Comparison of ENCODE assay signal across 10 mouse cellular contexts in genomic region chr7:105742539-105743215, GRCm38 (mm10). TPM values are rescaled to one million over a fixed set of nuclear protein-coding genes. Genes with fewer than 3 reads are reported as not detected.
DNase-seq lines count a peak whose midpoint lies in the region; ATAC-seq and TF ChIP-seq lines count a peak whose summit lies in the region.
"Not testable (repeated sequence)": the region's sequence is repeated elsewhere in the genome, so short reads cannot be mapped to it uniquely, and the experiment has no call there.
"Had no signal": no experiment of that assay in that cellular context is flagged by ENCODE, and none has a peak within 500 bp of the region (broad histone marks: within the 10 kb centered on the region; RNA-seq: fewer than 3 reads in every experiment).

No protein-coding gene starts in this region.

- not testable (repeated sequence) for H3K27ac ChIP-seq in CH12.LX (ENCODE audit: insufficient read depth, low read depth); embryonic facial prominence, embryonic 12.5 days; forebrain, embryonic 13.5 days; heart, embryonic 15.5 days; intestine, embryonic 15.5 days; limb, embryonic 15.5 days; neural tube, embryonic 13.5 days (replicated peaks)

- not testable (repeated sequence) for H3K9ac ChIP-seq in CH12.LX (ENCODE audit: insufficient read depth, low read depth); forebrain, embryonic 13.5 days; heart, embryonic 15.5 days; intestine, embryonic 15.5 days; limb, embryonic 15.5 days; neural tube, embryonic 13.5 days
- peak overlapping the region; percentile 93 for H3K9ac ChIP-seq in embryonic facial prominence, embryonic 12.5 days

- not testable (repeated sequence) for H3K27me3 ChIP-seq in CH12.LX (replicated peaks); embryonic facial prominence, embryonic 12.5 days; forebrain, embryonic 13.5 days; heart, embryonic 15.5 days; intestine, embryonic 15.5 days (replicated peaks); limb, embryonic 15.5 days; megakaryocyte, embryonic 14.5 days (replicated peaks); neural tube, embryonic 13.5 days

- H3K4me3 ChIP-seq in CH12.LX (replicated peaks in 1 of 3; ENCODE audit: low read depth in 2 of 3, low read length in 2 of 3, poor library complexity in 1 of 3) = peak overlapping the region in 1 of 3 experiments; percentile 95
- peak overlapping the region; percentile 99; the same call in 1 of the 2 replicates for H3K4me3 ChIP-seq in embryonic facial prominence, embryonic 12.5 days
- H3K4me3 ChIP-seq in forebrain, embryonic 13.5 days = peak overlapping the region; percentile 98; the same call in 1 of the 2 replicates
- H3K4me3 ChIP-seq in heart, embryonic 15.5 days = peak overlapping the region; percentile 77
- H3K4me3 ChIP-seq in intestine, embryonic 15.5 days (replicated peaks) = peak overlapping the region; percentile 94; the same call in 1 of the 2 replicates
- H3K4me3 ChIP-seq in limb, embryonic 15.5 days = 0 out of 2 replicates have a peak overlapping the region, but pooled peaks have one; percentile 81
- H3K4me3 ChIP-seq in megakaryocyte, embryonic 14.5 days (replicated peaks) = peak overlapping the region; percentile 98
- H3K4me3 ChIP-seq in neural tube, embryonic 13.5 days = peak overlapping the region; percentile 84; the same call in 1 of the 2 replicates

- TF ChIP-seq RAD21 in CH12.LX (IDR thresholded peaks at IDR 0.05; ENCODE audit: low read depth, low read length) = not testable (repeated sequence)

- not testable (repeated sequence) for ATAC-seq in embryonic facial prominence, embryonic 12.5 days (ENCODE audit: insufficient number of reproducible peaks, insufficient read depth, low FRiP score, low TSS enrichment); forebrain, embryonic 13.5 days; heart, embryonic 15.5 days (replicated peaks; ENCODE audit: insufficient number of reproducible peaks, insufficient read depth, low FRiP score, low read depth); intestine, embryonic 15.5 days; limb, embryonic 15.5 days (ENCODE audit: insufficient number of reproducible peaks, low FRiP score, low TSS enrichment, low read depth); neural tube, embryonic 13.5 days (ENCODE audit: low read depth)

- in situ Hi-C loops in CH12.LX (cut with MboI; ENCODE audit: low pct_ligation_motif_present, low pct_unique_long_range_greater_than_20kb, low sequenced_read_pairs) = loop anchor here (5.0 kb wide), 1 partner anchor 65 kb away; no protein-coding TSS in a partner anchor

- H3K79me2 ChIP-seq in CH12.LX (replicated peaks; ENCODE audit: control insufficient read depth, extremely low read depth, insufficient read depth, poor library complexity, severe bottlenecking) = peaks cover 10% of the 10 kb centered on the region; the same call in 1 of the 2 replicates

- TF ChIP-seq EP300 in CH12.LX (IDR thresholded peaks at IDR 0.05; ENCODE audit: low read length) = not testable (repeated sequence)

- 77% methylated on average over 7 of the region's 7 CpGs for WGBS in embryonic facial prominence, embryonic 12.5 days
- 86% methylated on average over 7 of the region's 7 CpGs for WGBS in forebrain, embryonic 13.5 days
- 73% methylated on average over 7 of the region's 7 CpGs for WGBS in heart, embryonic 15.5 days
- 80% methylated on average over 7 of the region's 7 CpGs for WGBS in intestine, embryonic 15.5 days
- WGBS in limb, embryonic 15.5 days = 84% methylated on average over 7 of the region's 7 CpGs
- WGBS in neural tube, embryonic 13.5 days = 83% methylated on average over 7 of the region's 7 CpGs

- peaks cover 6 to 50% of the 10 kb centered on the region in 2 experiments for H3K4me1 ChIP-seq in CH12.LX (ENCODE audit: control insufficient read depth in 1 of 2, insufficient read depth in 2 of 2)
- H3K4me1 ChIP-seq in embryonic facial prominence, embryonic 12.5 days = peaks cover 23% of the 10 kb centered on the region
- H3K4me1 ChIP-seq in forebrain, embryonic 13.5 days = peaks cover 25% of the 10 kb centered on the region
- H3K4me1 ChIP-seq in heart, embryonic 15.5 days (replicated peaks) = peaks cover 29% of the 10 kb centered on the region
- H3K4me1 ChIP-seq in intestine, embryonic 15.5 days (replicated peaks) = peaks cover 14% of the 10 kb centered on the region; the same call in 1 of the 2 replicates
- peaks cover 32% of the 10 kb centered on the region for H3K4me1 ChIP-seq in limb, embryonic 15.5 days
- peaks cover 59% of the 10 kb centered on the region for H3K4me1 ChIP-seq in megakaryocyte, embryonic 14.5 days
- peaks cover 31% of the 10 kb centered on the region for H3K4me1 ChIP-seq in neural tube, embryonic 13.5 days (replicated peaks)

- dilution Hi-C loops in CH12.LX (cut with MboI; ENCODE audit: extremely low pct_ligation_motif_present, extremely low pct_unique_long_range_greater_than_20kb, low sequenced_read_pairs) = not testable (repeated sequence)

- H3K4me2 ChIP-seq in CH12.LX (ENCODE audit: insufficient read depth, low read depth, poor library complexity, severe bottlenecking) = peak overlapping the region; percentile 54; the same call in 1 of the 2 replicates
- H3K4me2 ChIP-seq in embryonic facial prominence, embryonic 12.5 days (replicated peaks) = peak overlapping the region; percentile 89; the same call in 1 of the 2 replicates
- H3K4me2 ChIP-seq in forebrain, embryonic 13.5 days = peak overlapping the region; percentile 91
- H3K4me2 ChIP-seq in heart, embryonic 15.5 days = peak overlapping the region; percentile 87; the same call in 1 of the 2 replicates
- peak overlapping the region; percentile 82; the same call in 1 of the 2 replicates for H3K4me2 ChIP-seq in intestine, embryonic 15.5 days (replicated peaks)
- H3K4me2 ChIP-seq in limb, embryonic 15.5 days = peak overlapping the region; percentile 89; the same call in 1 of the 2 replicates
- H3K4me2 ChIP-seq in neural tube, embryonic 13.5 days = peak overlapping the region; percentile 92

- not testable (repeated sequence) for TF ChIP-seq POLR2A in CH12.LX (IDR thresholded peaks at IDR 0.05; ENCODE audit: low read depth, low read length)

- not testable (repeated sequence) for DNase-seq in CH12.LX (ENCODE audit: extremely low read depth)

- not testable (repeated sequence) for TF ChIP-seq CTCF in CH12.LX (conservative IDR thresholded peaks at IDR 0.05 in 1 of 2, IDR thresholded peaks at IDR 0.05 in 1 of 2; ENCODE audit: low read depth in 2 of 2, low read length in 2 of 2)

- H3K36me3 ChIP-seq in CH12.LX (replicated peaks in 1 of 2; ENCODE audit: control insufficient read depth in 1 of 2, insufficient read depth in 1 of 2, low read length in 1 of 2) = peaks cover 47 to 58% of the 10 kb centered on the region in 2 experiments
- H3K36me3 ChIP-seq in embryonic facial prominence, embryonic 12.5 days = peaks cover 40% of the 10 kb centered on the region
- H3K36me3 ChIP-seq in forebrain, embryonic 13.5 days (ENCODE audit: poor library complexity, severe bottlenecking) = peaks cover 51% of the 10 kb centered on the region
- H3K36me3 ChIP-seq in heart, embryonic 15.5 days = peaks cover 37% of the 10 kb centered on the region
- peaks cover 19% of the 10 kb centered on the region for H3K36me3 ChIP-seq in intestine, embryonic 15.5 days
- H3K36me3 ChIP-seq in limb, embryonic 15.5 days = peaks cover 49% of the 10 kb centered on the region
- peaks cover 77% of the 10 kb centered on the region for H3K36me3 ChIP-seq in megakaryocyte, embryonic 14.5 days (replicated peaks; ENCODE audit: low read length)
- peaks cover 53% of the 10 kb centered on the region for H3K36me3 ChIP-seq in neural tube, embryonic 13.5 days

- not testable (repeated sequence) for H3K9me3 ChIP-seq in CH12.LX (replicated peaks; ENCODE audit: low read length); embryonic facial prominence, embryonic 12.5 days; forebrain, embryonic 13.5 days (replicated peaks); heart, embryonic 15.5 days (replicated peaks); intestine, embryonic 15.5 days; limb, embryonic 15.5 days; megakaryocyte, embryonic 14.5 days; neural tube, embryonic 13.5 days

RNA-seq across cellular contexts. Expression of gene Taf10, which starts 1.5 kb away (rescaled TPM):
- 259 and 331 TPM in 2 replicates for total RNA-seq in CH12.LX (2012; rRNA removed)
- 259 and 461 TPM in 2 replicates for total RNA-seq in CH12.LX (2014; rRNA removed)
- polyA plus RNA-seq in CH12.LX (2012; ENCODE audit: insufficient read length, low read depth) = 297 and 330 TPM in 2 replicates
- 175 TPM in 2 replicates for polyA plus RNA-seq in embryonic facial prominence, embryonic 12.5 days (2016; fragmentation: Nextera tagmentation; extraction: Ambion mirVana)
- polyA plus RNA-seq in forebrain, embryonic 13.5 days (2015; fragmentation: Nextera tagmentation; extraction: Ambion mirVana) = 137 and 141 TPM in 2 replicates
- polyA plus RNA-seq in heart, embryonic 15.5 days (2015; fragmentation: Nextera tagmentation; extraction: Ambion mirVana) = 90.0 and 105 TPM in 2 replicates
- polyA plus RNA-seq in intestine, embryonic 15.5 days (2015; fragmentation: Nextera tagmentation; extraction: Ambion mirVana) = 134 and 140 TPM in 2 replicates
- polyA plus RNA-seq in limb, embryonic 15.5 days (2015; fragmentation: Nextera tagmentation; extraction: Ambion mirVana) = 80.1 and 104 TPM in 2 replicates
- polyA plus RNA-seq in megakaryocyte, embryonic 14.5 days (2012; ENCODE audit: insufficient read depth, low replicate concordance) = 411 and 429 TPM in 2 replicates
- 121 TPM in 2 replicates for polyA plus RNA-seq in neural tube, embryonic 13.5 days (2015; fragmentation: Nextera tagmentation; extraction: Ambion mirVana)

RNA-seq across cellular contexts. Expression of gene Rrp8, which starts 5.5 kb away (rescaled TPM):
- total RNA-seq in CH12.LX (2012; rRNA removed) = 28.7 and 43.7 TPM in 2 replicates
- 57.3 and 66.0 TPM in 2 replicates for total RNA-seq in CH12.LX (2014; rRNA removed)
- polyA plus RNA-seq in CH12.LX (2012; ENCODE audit: insufficient read length, low read depth) = 84.2 and 133 TPM in 2 replicates
- 43.3 and 46.1 TPM in 2 replicates for polyA plus RNA-seq in embryonic facial prominence, embryonic 12.5 days (2016; fragmentation: Nextera tagmentation; extraction: Ambion mirVana)
- 31.2 and 35.4 TPM in 2 replicates for polyA plus RNA-seq in forebrain, embryonic 13.5 days (2015; fragmentation: Nextera tagmentation; extraction: Ambion mirVana)
- polyA plus RNA-seq in heart, embryonic 15.5 days (2015; fragmentation: Nextera tagmentation; extraction: Ambion mirVana) = 18.7 and 23.2 TPM in 2 replicates
- polyA plus RNA-seq in intestine, embryonic 15.5 days (2015; fragmentation: Nextera tagmentation; extraction: Ambion mirVana) = 32.4 and 34.4 TPM in 2 replicates
- 36.4 and 41.8 TPM in 2 replicates for polyA plus RNA-seq in limb, embryonic 15.5 days (2015; fragmentation: Nextera tagmentation; extraction: Ambion mirVana)
- 20.7 and 32.3 TPM in 2 replicates for polyA plus RNA-seq in megakaryocyte, embryonic 14.5 days (2012; ENCODE audit: insufficient read depth, low replicate concordance)
- polyA plus RNA-seq in neural tube, embryonic 13.5 days (2015; fragmentation: Nextera tagmentation; extraction: Ambion mirVana) = 26.0 and 26.3 TPM in 2 replicates

RNA-seq across cellular contexts. Expression of gene Ilk, which starts 6.3 kb away (rescaled TPM):
- total RNA-seq in CH12.LX (2012; rRNA removed) = 32.4 and 32.6 TPM in 2 replicates
- 40.3 and 42.6 TPM in 2 replicates for total RNA-seq in CH12.LX (2014; rRNA removed)
- polyA plus RNA-seq in CH12.LX (2012; ENCODE audit: insufficient read length, low read depth) = 45.9 and 51.1 TPM in 2 replicates
- 248 and 257 TPM in 2 replicates for polyA plus RNA-seq in embryonic facial prominence, embryonic 12.5 days (2016; fragmentation: Nextera tagmentation; extraction: Ambion mirVana)
- polyA plus RNA-seq in forebrain, embryonic 13.5 days (2015; fragmentation: Nextera tagmentation; extraction: Ambion mirVana) = 179 and 185 TPM in 2 replicates
- 354 and 399 TPM in 2 replicates for polyA plus RNA-seq in heart, embryonic 15.5 days (2015; fragmentation: Nextera tagmentation; extraction: Ambion mirVana)
- polyA plus RNA-seq in intestine, embryonic 15.5 days (2015; fragmentation: Nextera tagmentation; extraction: Ambion mirVana) = 313 and 320 TPM in 2 replicates
- polyA plus RNA-seq in limb, embryonic 15.5 days (2015; fragmentation: Nextera tagmentation; extraction: Ambion mirVana) = 327 and 418 TPM in 2 replicates
- polyA plus RNA-seq in megakaryocyte, embryonic 14.5 days (2012; ENCODE audit: insufficient read depth, low replicate concordance) = 241 and 315 TPM in 2 replicates
- polyA plus RNA-seq in neural tube, embryonic 13.5 days (2015; fragmentation: Nextera tagmentation; extraction: Ambion mirVana) = 215 and 225 TPM in 2 replicates

RNA-seq across cellular contexts. Expression of gene Tpp1, which starts 9.4 kb away (rescaled TPM):
- total RNA-seq in CH12.LX (2012; rRNA removed) (25.1 and 29.9 TPM in 2 replicates), CH12.LX (2014; rRNA removed) (13.8 and 19.1 TPM in 2 replicates)
- 45.4 and 49.1 TPM in 2 replicates for polyA plus RNA-seq in CH12.LX (2012; ENCODE audit: insufficient read length, low read depth)
- polyA plus RNA-seq in embryonic facial prominence, embryonic 12.5 days (2016; fragmentation: Nextera tagmentation; extraction: Ambion mirVana) = 41.9 and 43.3 TPM in 2 replicates
- 29.5 and 36.8 TPM in 2 replicates for polyA plus RNA-seq in forebrain, embryonic 13.5 days (2015; fragmentation: Nextera tagmentation; extraction: Ambion mirVana)
- polyA plus RNA-seq in heart, embryonic 15.5 days (2015; fragmentation: Nextera tagmentation; extraction: Ambion mirVana) = 72.8 and 77.1 TPM in 2 replicates
- polyA plus RNA-seq in intestine, embryonic 15.5 days (2015; fragmentation: Nextera tagmentation; extraction: Ambion mirVana) = 109 TPM in 2 replicates
- 74.3 and 75.9 TPM in 2 replicates for polyA plus RNA-seq in limb, embryonic 15.5 days (2015; fragmentation: Nextera tagmentation; extraction: Ambion mirVana)
- polyA plus RNA-seq in megakaryocyte, embryonic 14.5 days (2012; ENCODE audit: insufficient read depth, low replicate concordance) = 37.7 and 43.0 TPM in 2 replicates
- 48.4 and 49.2 TPM in 2 replicates for polyA plus RNA-seq in neural tube, embryonic 13.5 days (2015; fragmentation: Nextera tagmentation; extraction: Ambion mirVana)

RNA-seq across cellular contexts. Expression of gene Dchs1, which starts 44.8 kb away (rescaled TPM):
- 0.04 TPM in 1 of 2 replicates, not detected in the other for total RNA-seq in CH12.LX (2012; rRNA removed)
- total RNA-seq in CH12.LX (2014; rRNA removed) = not detected in 2 replicates
- 0.03 TPM in 1 of 2 replicates, not detected in the other for polyA plus RNA-seq in CH12.LX (2012; ENCODE audit: insufficient read length, low read depth)
- polyA plus RNA-seq in embryonic facial prominence, embryonic 12.5 days (2016; fragmentation: Nextera tagmentation; extraction: Ambion mirVana) = 27.3 and 28.5 TPM in 2 replicates
- polyA plus RNA-seq in forebrain, embryonic 13.5 days (2015; fragmentation: Nextera tagmentation; extraction: Ambion mirVana) = 16.5 and 18.8 TPM in 2 replicates
- polyA plus RNA-seq in heart, embryonic 15.5 days (2015; fragmentation: Nextera tagmentation; extraction: Ambion mirVana) = 3.4 and 5.9 TPM in 2 replicates
- 8.2 and 8.3 TPM in 2 replicates for polyA plus RNA-seq in intestine, embryonic 15.5 days (2015; fragmentation: Nextera tagmentation; extraction: Ambion mirVana)
- 13.3 and 16.2 TPM in 2 replicates for polyA plus RNA-seq in limb, embryonic 15.5 days (2015; fragmentation: Nextera tagmentation; extraction: Ambion mirVana)
- 0.27 and 0.74 TPM in 2 replicates for polyA plus RNA-seq in megakaryocyte, embryonic 14.5 days (2012; ENCODE audit: insufficient read depth, low replicate concordance)
- polyA plus RNA-seq in neural tube, embryonic 13.5 days (2015; fragmentation: Nextera tagmentation; extraction: Ambion mirVana) = 13.5 and 14.7 TPM in 2 replicates
- total RNA-seq: hematopoietic stem cell, adult 5-6 weeks had no signal
- polyA plus RNA-seq: Patski had no signal
